Mouse (Mus musculus): ENCODE measurements around the gene Ccnc.

DNA sequence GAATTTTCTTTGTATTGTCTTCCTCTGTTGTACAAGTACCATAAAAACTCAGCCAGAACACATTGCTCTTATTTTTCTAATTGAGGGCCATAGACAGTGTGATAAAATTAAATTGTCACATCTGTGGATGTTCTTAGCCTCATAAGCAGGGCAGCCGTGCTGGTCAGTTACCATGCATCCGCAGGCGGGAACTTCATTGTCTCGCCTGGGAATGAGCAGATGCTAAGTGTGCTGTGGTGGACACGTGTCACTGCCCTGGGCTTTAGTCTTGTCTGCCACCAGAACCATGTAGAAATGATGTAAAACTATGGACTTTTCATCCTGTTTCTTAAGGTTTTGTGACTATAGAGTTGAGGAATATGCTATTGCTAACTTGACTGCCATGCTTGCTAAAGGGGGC, 79.7 kb downstream of the Ccnc start:
- TF ChIP-seq CTCF (IDR thresholded peaks at IDR 0.05) = no peak
- TF ChIP-seq POLR2A (IDR thresholded peaks at IDR 0.05; ENCODE audit: insufficient read depth, low read depth, low read length) = no peak

Measured in heart, adult 2 months (tissue).